Mouse (Mus musculus) hindbrain, embryonic 15.5 days (tissue): ENCODE results near the gene Nup93. TPM values are rescaled to one million over a fixed set of nuclear protein-coding genes. Genes with fewer than 3 reads are reported as not detected.
A peak's percentile ranks its signal among the peaks of the same experiment; 100 is the strongest.

Experiments
- ATAC-seq: fragments of 200-750 bp; cut with Nextera tagmentation; 2 replicates; pipeline ENCODE4 v1.8.0; 2017; ENCODE audit warnings: low read depth, moderate number of reproducible peaks, moderate TSS enrichment; ENCODE audit not compliant: low FRiP score
- H3K27ac ChIP-seq: fragments of 300-500 bp; sonication (generic); replicated peaks from 2 replicates; pipeline ENCODE4 v1.5.1; 2015; ENCODE audit warnings: mild to moderate bottlenecking, inconsistent platforms
- H3K27me3 ChIP-seq: fragments of 300-500 bp; sonication (generic); 2 replicates; pipeline ENCODE4 v1.6.1; 2015; ENCODE audit warnings: control low read depth, inconsistent platforms
- H3K36me3 ChIP-seq: fragments of 300-500 bp; sonication (generic); 2 replicates; pipeline ENCODE4 v1.6.1; 2015; ENCODE audit warnings: control low read depth, inconsistent platforms
- H3K4me1 ChIP-seq: fragments of 300-500 bp; sonication (generic); replicated peaks from 2 replicates; pipeline ENCODE4 v1.6.1; 2015; ENCODE audit warnings: control low read depth, inconsistent platforms
- H3K4me2 ChIP-seq: fragments of 300-500 bp; sonication (generic); 2 replicates; pipeline ENCODE4 v1.6.1; 2015; ENCODE audit warnings: moderate library complexity, mild to moderate bottlenecking, inconsistent platforms
- H3K4me3 ChIP-seq: fragments of 300-500 bp; sonication (generic); 2 replicates; pipeline ENCODE4 v1.5.1; 2015; ENCODE audit warnings: mild to moderate bottlenecking, inconsistent platforms
- H3K9ac ChIP-seq: fragments of 300-500 bp; sonication (generic); 2 replicates; pipeline ENCODE4 v1.6.1; 2015; ENCODE audit warnings: inconsistent platforms
- H3K9me3 ChIP-seq: fragments of 300-500 bp; sonication (generic); 2 replicates; pipeline ENCODE4 v1.6.1; 2016; ENCODE audit warnings: control low read depth, inconsistent platforms
- WGBS: fragments of 180-500 bp; shearing (Covaris S2); methylation state at CpG from one replicate; pipeline ENCODE4 v1.1.7; 2015; 5-methylcytosine and 5-hydroxymethylcytosine counted together
- polyA plus RNA-seq: library from polyadenylated mRNA; unstranded; fragments of >200 nt; fragmentation: Nextera tagmentation; extraction: Ambion mirVana; gene quantifications from 2 replicates; pipeline ENCODE4 v1.2.1, GENCODE M21; 2015

Nup93 gene
- polyA plus RNA-seq, 1 experiment from 2014 or later = 58.9 TPM

DNA sequence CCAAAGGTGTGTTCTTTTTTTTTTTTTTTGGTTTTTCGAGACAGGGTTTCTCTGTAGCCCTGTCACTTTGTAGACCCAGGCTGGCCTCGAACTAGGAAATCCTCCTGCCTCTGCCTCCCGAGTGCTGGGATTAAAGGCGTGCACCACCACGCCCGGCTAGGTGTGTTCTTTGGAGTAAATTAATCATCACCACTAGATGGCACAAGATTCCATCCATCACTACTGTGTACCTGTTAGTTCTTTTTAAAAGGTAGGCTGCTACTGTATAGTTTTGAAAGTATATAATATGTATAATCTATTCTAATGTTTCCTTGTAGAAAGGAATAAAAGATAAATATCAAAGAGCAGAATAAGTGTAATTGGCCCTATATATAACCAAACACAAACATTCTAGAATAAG, 63.9 kb downstream of the Nup93 start:
- ATAC-seq = no peak
- WGBS = 93% methylated on average over 6 of the region's 6 CpGs

DNA sequence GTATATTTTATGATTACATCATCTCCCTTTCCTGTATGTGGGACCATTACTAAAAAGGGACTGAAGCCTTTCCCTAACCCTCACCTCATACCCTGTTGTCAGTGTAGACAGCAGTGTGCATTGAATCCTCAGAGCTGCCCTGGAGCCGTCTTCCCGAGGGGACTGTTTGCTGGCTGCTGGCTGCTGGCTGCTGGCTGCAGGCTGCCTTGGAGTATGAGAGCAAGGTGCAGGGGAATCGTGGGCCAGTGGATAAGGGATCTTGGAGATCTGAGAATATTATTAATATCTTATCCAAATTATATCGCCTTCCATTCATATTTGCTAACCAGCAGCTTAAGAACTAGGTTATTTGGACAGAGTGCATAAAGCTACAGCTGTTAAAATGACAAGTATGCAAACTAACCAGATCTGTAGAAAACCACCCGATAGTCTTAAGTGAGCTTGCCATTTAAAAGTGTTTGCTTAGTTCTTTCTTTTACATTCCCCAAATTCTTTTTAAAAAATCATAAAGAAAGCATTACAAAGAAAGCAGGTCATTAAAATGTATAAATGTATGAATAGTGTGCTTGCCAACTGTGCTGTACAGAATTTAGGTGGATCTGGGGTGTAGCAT, 65.7 kb downstream of the Nup93 start:
- Histone ChIP-seq H3K4me2 (no peak overlapping the region), H3K27me3 (no peaks in the 10 kb centered on the region), H3K27ac (no peak overlapping the region), H3K4me1 (peaks cover 9% of the 10 kb centered on the region), H3K4me3 (no peak overlapping the region), H3K9me3 (no peaks in the 10 kb centered on the region), H3K9ac (no peak overlapping the region), H3K36me3 (no peaks in the 10 kb centered on the region)
- ATAC-seq = no peak
- 81% methylated on average over 5 of the region's 5 CpGs for WGBS

More for the DNA sequence above, 63.9 kb downstream of the Nup93 start:
- no peak overlapping the region for H3K27ac ChIP-seq
- H3K9me3 ChIP-seq = no peaks in the 10 kb centered on the region
- H3K4me2 ChIP-seq = no peak overlapping the region
- no peaks in the 10 kb centered on the region for H3K27me3 ChIP-seq
- H3K4me3 ChIP-seq = no peak overlapping the region
- no peak overlapping the region for H3K9ac ChIP-seq
- H3K4me1 ChIP-seq = peaks cover 9% of the 10 kb centered on the region
- no peaks in the 10 kb centered on the region for H3K36me3 ChIP-seq

DNA sequence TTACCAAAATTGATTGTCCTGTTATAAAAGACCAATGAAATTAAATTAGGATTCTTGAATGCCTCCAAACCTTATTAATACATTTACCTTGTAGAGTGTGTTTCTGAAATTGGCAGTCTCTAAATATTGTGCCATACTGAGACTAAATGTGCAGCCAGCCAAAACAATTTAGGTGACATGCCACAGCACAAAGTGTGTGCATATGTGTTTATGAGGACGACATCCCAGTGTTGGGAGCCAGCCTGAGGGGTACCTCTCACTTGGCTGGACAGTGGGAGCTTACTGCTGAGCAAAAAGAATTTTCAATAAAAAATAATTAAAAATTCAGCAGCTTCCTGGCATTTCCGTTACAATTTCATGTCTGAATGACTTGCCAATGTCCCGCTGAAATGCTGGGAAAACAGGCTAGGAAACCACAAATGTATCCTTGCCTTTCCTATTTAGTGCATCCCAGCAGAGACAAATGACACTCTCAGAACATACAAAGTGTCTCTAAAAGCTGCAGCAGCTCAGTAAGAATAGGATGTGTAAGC, 68.2 kb downstream of the Nup93 start:
- no peak overlapping the region for H3K27ac ChIP-seq
- 56% methylated on average over 3 of the region's 3 CpGs for WGBS
- H3K4me2 ChIP-seq = no peak overlapping the region
- no peak overlapping the region for H3K9ac ChIP-seq
- no peaks in the 10 kb centered on the region for H3K36me3 ChIP-seq
- H3K4me3 ChIP-seq = no peak overlapping the region
- peaks cover 9% of the 10 kb centered on the region for H3K4me1 ChIP-seq
- ATAC-seq = no peak
- H3K27me3 ChIP-seq = no peaks in the 10 kb centered on the region
- H3K9me3 ChIP-seq = no peaks in the 10 kb centered on the region

DNA sequence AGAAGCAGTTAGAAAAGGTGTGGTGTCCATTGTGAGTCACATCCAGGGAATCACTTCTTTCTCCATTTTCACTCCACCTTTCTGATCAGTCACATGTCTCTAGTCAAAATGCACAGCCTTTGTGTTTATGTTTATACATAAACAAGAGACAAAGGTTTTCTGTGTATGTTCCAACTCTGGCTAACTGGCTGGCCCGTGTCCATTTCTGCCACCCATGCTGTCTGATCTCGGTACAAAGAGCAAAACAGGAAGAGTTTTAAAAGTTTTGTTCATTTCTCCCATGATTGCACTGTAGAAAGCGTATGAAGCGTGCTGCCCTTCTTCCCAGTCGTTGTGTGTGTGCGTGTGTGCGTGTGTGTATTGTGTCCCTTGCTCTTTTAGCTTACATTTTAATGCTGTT, 69.8 kb downstream of the Nup93 start:
- H3K27ac ChIP-seq = no peak overlapping the region

DNA sequence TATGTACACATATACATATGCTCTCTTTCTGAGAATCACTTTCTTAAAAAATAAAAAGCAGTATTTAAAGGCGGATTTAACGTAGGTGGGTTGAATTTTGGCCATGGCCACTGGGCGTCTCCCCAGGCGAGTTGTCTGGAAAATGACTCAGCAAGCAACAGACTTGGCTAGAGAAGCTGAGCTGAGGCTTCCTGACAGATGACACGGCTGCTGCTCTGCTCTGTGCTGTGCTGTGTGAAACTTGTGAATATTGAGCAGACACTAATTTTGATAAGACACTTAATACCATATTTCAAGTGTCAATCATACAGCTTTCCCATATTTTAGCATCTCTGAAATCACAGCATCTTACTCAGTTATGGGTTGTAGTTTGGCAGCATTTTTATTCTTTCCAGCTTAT, 76.2 kb downstream of the Nup93 start:
- peaks cover under 1% of the 10 kb centered on the region; the same call in 1 of the 2 replicates for H3K4me1 ChIP-seq
- peaks cover 20% of the 10 kb centered on the region for H3K36me3 ChIP-seq
- no peak for ATAC-seq
- no peak overlapping the region for H3K4me3 ChIP-seq
- no peak overlapping the region for H3K27ac ChIP-seq
- WGBS = 91% methylated on average over 5 of the region's 5 CpGs
- H3K4me2 ChIP-seq = no peak overlapping the region
- H3K9ac ChIP-seq = no peak overlapping the region
- H3K9me3 ChIP-seq = no peaks in the 10 kb centered on the region
- H3K27me3 ChIP-seq = no peaks in the 10 kb centered on the region

More for the DNA sequence above, 69.8 kb downstream of the Nup93 start:
- Histone ChIP-seq H3K9ac (no peak overlapping the region), H3K27me3 (no peaks in the 10 kb centered on the region), H3K4me2 (no peak overlapping the region), H3K9me3 (no peaks in the 10 kb centered on the region), H3K4me3 (no peak overlapping the region), H3K4me1 (peaks cover 9% of the 10 kb centered on the region), H3K36me3 (no peaks in the 10 kb centered on the region)
- ATAC-seq = no peak
- WGBS = 82% methylated on average over 7 of the region's 7 CpGs

DNA sequence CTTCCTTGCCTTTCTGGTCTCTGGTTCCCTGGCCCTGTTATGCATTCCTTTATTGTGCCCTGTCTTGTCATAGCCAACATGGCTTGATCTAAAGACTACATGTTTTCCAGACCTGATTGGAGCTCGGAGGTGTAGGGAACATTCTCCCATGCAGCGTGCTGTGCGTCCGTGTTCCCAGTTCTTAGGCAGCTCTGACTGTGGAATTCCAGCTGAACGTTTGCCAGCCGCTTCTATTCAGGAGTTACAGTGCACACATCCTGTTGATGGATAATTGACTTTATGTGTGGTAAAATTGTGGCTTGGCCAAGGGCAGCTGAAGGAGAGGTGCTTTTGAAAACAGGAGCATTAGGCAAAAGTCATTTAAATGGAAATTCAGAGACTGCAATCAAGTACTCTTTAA, 77.7 kb downstream of the Nup93 start:
- 65% methylated on average over 6 of the region's 6 CpGs for WGBS
- Histone ChIP-seq H3K4me2 (no peak overlapping the region), H3K27ac (peak overlapping the region; percentile 56; the same call in 1 of the 2 replicates), H3K9ac (no peak overlapping the region), H3K9me3 (no peaks in the 10 kb centered on the region), H3K4me1 (peaks cover 7% of the 10 kb centered on the region; the same call in 1 of the 2 replicates), H3K27me3 (no peaks in the 10 kb centered on the region), H3K4me3 (no peak overlapping the region), H3K36me3 (peaks cover 20% of the 10 kb centered on the region)
- ATAC-seq = peak; percentile 65; the same call in 1 of the 2 replicates

DNA sequence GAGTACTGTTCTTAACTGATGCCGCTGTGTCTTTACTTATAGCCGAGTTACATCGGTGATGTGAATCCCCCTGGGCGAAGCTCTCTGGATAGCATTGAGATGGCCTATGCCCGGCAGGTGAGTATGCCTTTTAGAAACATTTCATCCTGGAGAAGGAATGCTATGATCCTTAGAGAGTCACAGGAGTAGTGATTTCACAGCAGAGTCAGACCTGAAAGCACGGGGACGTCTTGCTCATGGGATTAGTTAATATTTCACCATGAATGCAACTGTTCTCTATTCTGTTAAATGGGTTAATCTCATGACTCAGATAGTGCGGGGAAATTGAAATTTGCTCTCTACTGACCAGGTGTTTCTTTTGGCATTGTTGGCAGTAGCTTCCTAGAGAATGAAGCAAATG, 78.3 kb downstream of the Nup93 start:
- H3K4me2 ChIP-seq = no peak overlapping the region
- H3K4me3 ChIP-seq = no peak overlapping the region
- no peak for ATAC-seq
- H3K36me3 ChIP-seq = peaks cover 20% of the 10 kb centered on the region
- peak overlapping the region; percentile 43; the same call in 1 of the 2 replicates for H3K27ac ChIP-seq
- H3K9me3 ChIP-seq = no peaks in the 10 kb centered on the region
- H3K4me1 ChIP-seq = peaks cover 7% of the 10 kb centered on the region; the same call in 1 of the 2 replicates
- H3K27me3 ChIP-seq = no peaks in the 10 kb centered on the region
- H3K9ac ChIP-seq = no peak overlapping the region
- 84% methylated on average over 8 of the region's 8 CpGs for WGBS

DNA sequence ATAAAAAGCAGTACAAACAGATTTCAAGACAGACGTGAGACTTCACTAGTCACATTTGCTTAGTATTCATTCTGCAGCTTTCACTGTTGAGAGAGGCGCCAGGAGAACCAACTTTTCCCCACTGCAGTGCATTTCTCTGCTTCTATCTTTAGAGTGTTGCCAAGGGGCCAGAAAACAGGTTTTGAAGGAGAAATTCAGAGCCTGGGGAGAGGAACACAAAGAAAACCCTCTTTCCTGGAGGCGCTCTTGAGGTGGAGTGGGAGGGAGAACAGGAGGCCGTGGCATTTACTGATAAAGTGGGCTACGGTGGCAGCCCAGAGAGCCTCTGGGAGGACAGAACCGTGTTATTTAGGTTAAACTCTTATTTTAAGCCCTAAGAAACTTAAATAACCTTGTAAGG, 81.3 kb downstream of the Nup93 start:
- no peak for ATAC-seq
- H3K4me1 ChIP-seq = peaks cover 7% of the 10 kb centered on the region; the same call in 1 of the 2 replicates
- peak overlapping the region; percentile 47 for H3K27ac ChIP-seq
- peaks cover 25% of the 10 kb centered on the region for H3K36me3 ChIP-seq
- H3K9ac ChIP-seq = no peak overlapping the region
- H3K27me3 ChIP-seq = no peaks in the 10 kb centered on the region
- H3K9me3 ChIP-seq = no peaks in the 10 kb centered on the region
- no peak overlapping the region for H3K4me2 ChIP-seq
- WGBS = 71% methylated on average over 6 of the region's 6 CpGs
- H3K4me3 ChIP-seq = no peak overlapping the region

DNA sequence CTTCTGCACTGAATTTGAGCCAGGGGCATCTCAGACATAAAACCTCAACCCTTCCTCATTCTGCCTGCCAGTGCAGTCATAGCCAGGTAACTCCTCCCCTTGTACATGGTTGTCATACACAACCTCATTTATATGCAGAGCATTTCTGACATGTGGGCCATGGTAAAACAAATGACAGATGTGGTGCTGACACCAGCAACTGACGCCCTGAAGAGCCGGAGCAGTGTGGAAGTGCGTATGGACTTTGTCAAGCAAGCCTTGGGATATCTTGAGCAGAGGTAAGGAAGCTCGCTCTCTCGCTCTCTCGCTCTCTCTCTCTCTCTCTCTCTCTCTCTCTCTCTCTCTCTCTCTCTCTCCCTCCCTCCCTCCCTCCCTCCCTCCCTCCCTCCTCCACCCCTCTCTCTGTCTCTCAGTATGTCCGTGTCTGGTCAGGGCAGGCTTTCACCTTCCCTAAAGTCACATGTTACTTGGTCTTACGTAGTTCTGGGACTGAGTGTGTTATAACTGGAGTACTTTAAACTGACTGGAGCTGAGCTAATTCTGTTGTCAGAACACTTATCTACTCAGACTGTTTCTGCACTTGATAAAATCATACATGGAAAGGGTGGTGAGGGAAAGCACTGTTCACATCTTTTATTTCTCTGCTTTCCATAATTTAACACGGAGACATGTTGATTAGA, 82.1 kb downstream of the Nup93 start:
- H3K4me2 ChIP-seq = no peak overlapping the region
- 0 out of 2 replicates have a peak, but pooled peaks have one; percentile 27 for ATAC-seq
- peak overlapping the region; percentile 47 for H3K27ac ChIP-seq
- H3K9ac ChIP-seq = no peak overlapping the region
- H3K36me3 ChIP-seq = peaks cover 32% of the 10 kb centered on the region
- H3K27me3 ChIP-seq = no peaks in the 10 kb centered on the region
- no peak overlapping the region for H3K4me3 ChIP-seq
- H3K9me3 ChIP-seq = no peaks in the 10 kb centered on the region
- 80% methylated on average over 9 of the region's 9 CpGs for WGBS
- peaks cover 7% of the 10 kb centered on the region; the same call in 1 of the 2 replicates for H3K4me1 ChIP-seq

DNA sequence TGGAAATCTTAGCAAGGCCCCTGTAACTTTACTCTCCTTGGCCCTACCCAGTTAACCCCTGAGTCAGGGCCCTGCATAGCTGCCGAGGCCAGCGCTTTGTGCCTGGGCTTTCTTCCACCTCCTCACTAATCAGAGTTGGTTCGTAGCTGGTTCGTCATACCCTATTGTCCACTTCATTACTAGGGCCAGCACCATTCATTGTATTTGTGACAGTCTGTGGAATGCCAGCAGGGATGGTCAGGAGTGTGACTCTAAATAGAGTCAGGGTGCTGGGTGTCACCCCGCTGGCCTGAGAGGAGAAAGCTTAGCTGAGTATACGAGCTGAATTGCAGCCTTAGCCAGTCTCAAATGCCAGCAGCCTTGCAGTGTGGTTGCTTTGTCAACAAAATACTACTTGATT, 82.7 kb downstream of the Nup93 start:
- no peaks in the 10 kb centered on the region for H3K9me3 ChIP-seq
- H3K4me1 ChIP-seq = peaks cover 7% of the 10 kb centered on the region; the same call in 1 of the 2 replicates
- H3K27ac ChIP-seq = no peak overlapping the region
- no peak overlapping the region for H3K4me2 ChIP-seq
- H3K9ac ChIP-seq = no peak overlapping the region
- 49% methylated on average over 6 of the region's 6 CpGs for WGBS
- ATAC-seq = peak; percentile 27; the same call in 1 of the 2 replicates
- no peaks in the 10 kb centered on the region for H3K27me3 ChIP-seq
- peaks cover 39% of the 10 kb centered on the region for H3K36me3 ChIP-seq
- H3K4me3 ChIP-seq = no peak overlapping the region

DNA sequence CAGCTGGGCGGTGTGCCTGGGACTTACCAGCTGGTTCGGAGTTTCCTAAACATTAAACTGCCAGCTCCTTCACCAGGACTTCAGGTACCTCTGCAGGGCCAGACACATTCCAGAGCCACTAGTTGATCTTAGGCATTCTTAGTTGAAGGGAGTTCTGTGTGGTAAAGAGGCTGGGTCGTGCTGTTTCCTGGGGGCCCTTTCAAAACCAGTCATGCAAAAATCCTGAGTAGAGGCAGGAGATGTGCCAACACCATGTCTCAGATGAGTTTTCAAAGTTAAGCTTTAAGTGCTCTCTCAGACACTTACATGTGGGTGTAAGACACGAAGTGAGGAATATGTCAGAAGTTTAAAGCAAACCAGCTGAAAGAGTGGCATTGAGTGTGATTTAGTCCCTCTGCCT, 86.4 kb downstream of the Nup93 start:
- ATAC-seq = no peak
- H3K4me2 ChIP-seq = no peak overlapping the region
- no peaks in the 10 kb centered on the region for H3K9me3 ChIP-seq
- H3K27ac ChIP-seq = no peak overlapping the region
- no peak overlapping the region for H3K4me3 ChIP-seq
- WGBS = 69% methylated on average over 4 of the region's 4 CpGs
- H3K4me1 ChIP-seq = peaks cover 5% of the 10 kb centered on the region; the same call in 1 of the 2 replicates
- H3K27me3 ChIP-seq = no peaks in the 10 kb centered on the region
- peaks cover 55% of the 10 kb centered on the region for H3K36me3 ChIP-seq
- H3K9ac ChIP-seq = no peak overlapping the region

DNA sequence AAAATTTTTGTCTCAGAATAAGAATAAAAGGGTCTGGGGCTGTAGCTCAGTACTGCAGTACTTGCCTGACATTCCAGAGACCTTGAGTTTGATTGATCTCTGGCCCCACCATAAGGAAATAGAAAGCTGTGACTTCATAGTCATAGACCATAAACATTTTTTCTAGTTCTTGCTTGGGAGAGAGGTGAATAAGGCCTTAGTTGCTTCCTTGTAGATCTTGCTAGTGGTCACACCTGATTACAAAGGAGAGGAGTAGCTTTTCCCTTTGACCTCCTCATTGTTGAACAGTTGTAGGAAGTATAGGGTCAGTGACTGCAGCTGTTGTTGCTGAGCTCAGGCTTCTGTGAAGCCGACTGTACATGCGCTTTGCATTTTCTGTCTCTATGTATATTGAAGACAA, 90.0 kb downstream of the Nup93 start:
- H3K9ac ChIP-seq = no peak overlapping the region
- H3K27ac ChIP-seq = no peak overlapping the region
- 90% methylated on average over 2 of the region's 2 CpGs for WGBS
- no peaks in the 10 kb centered on the region for H3K9me3 ChIP-seq
- no peak overlapping the region for H3K4me3 ChIP-seq
- H3K4me1 ChIP-seq = no peaks in the 10 kb centered on the region
- no peak overlapping the region for H3K4me2 ChIP-seq
- H3K36me3 ChIP-seq = peaks cover 82% of the 10 kb centered on the region
- no peaks in the 10 kb centered on the region for H3K27me3 ChIP-seq
- no peak for ATAC-seq
